ENCODE assay signal across 18 mouse cellular contexts in the genomic region with DNA sequence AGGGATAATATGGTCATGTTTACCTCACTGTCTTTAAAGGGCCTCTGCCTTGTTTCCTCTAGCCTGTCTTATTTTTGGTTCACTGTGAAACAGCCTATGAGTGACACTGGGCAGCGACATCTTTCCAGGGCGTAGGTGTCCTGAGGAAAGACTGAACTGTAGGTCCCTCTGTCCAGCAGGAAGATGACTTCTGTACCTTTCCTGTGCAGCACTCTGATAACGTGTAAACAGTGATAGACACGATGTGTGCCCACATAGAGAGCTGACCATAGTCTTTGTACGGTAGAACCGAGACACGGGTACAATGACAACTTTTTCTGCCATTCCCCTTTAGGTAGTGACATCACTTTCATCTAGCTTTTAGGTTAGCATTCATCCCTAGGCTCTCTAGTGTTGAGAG.
"Had no signal": no experiment of that assay in that cellular context is flagged by ENCODE, and none has a peak within 500 bp of the region (broad histone marks: within the 10 kb centered on the region; RNA-seq: fewer than 3 reads in every experiment).

No protein-coding gene starts in this region.

- DNase-seq: lung, embryonic 14.5 days; lung, postnatal 10 days; lung, postnatal 4 days; midbrain, embryonic 14.5 days; retina, postnatal 1 day; right cerebral cortex, adult 18-20 months; right cerebral cortex, postnatal 25 days; right cerebral cortex, postnatal 4 days; spleen, adult 18-20 months; thymus, adult 18-20 months; thymus, postnatal 14 days; thymus, postnatal 36 days had no signal

- ATAC-seq: midbrain, embryonic 16.5 days had no signal

- H3K9me3 ChIP-seq: midbrain, embryonic 10.5 days; midbrain, embryonic 12.5 days; neural tube, embryonic 13.5 days; neural tube, embryonic 15.5 days had no signal

- H3K27me3 ChIP-seq: midbrain, embryonic 12.5 days; neural tube, embryonic 13.5 days; neural tube, embryonic 15.5 days had no signal

- H3K4me3 ChIP-seq: midbrain, embryonic 10.5 days; midbrain, embryonic 12.5 days; myocyte; neural tube, embryonic 13.5 days; neural tube, embryonic 15.5 days had no signal

- H3K27ac ChIP-seq: midbrain, embryonic 10.5 days; midbrain, embryonic 12.5 days; neural tube, embryonic 13.5 days; neural tube, embryonic 15.5 days had no signal

- H3K36me3 ChIP-seq: midbrain, embryonic 10.5 days; midbrain, embryonic 12.5 days; neural tube, embryonic 13.5 days; neural tube, embryonic 15.5 days had no signal

- H3K4me2 ChIP-seq: lung, embryonic 14.5 days; midbrain, embryonic 12.5 days; neural tube, embryonic 13.5 days; neural tube, embryonic 15.5 days had no signal

- H3K9ac ChIP-seq: lung, embryonic 14.5 days; midbrain, embryonic 12.5 days; neural tube, embryonic 13.5 days; neural tube, embryonic 15.5 days had no signal
